Mouse (Mus musculus) adrenal gland, postnatal 0 days (tissue): ENCODE results near the gene Prelp. TPM values are rescaled to one million over a fixed set of nuclear protein-coding genes. Genes with fewer than 3 reads are reported as not detected.

Experiments
- polyA plus RNA-seq: library from polyadenylated mRNA; unstranded; fragments of >200 nt; fragmentation: Nextera tagmentation; extraction: Ambion mirVana; gene quantifications from 2 replicates; pipeline ENCODE4 v1.2.1, GENCODE M21; 2015

The Prelp gene
- polyA plus RNA-seq: 16.4 and 34.8 TPM in 2 replicates

GRCm38 (mm10) chr1:133921304-133921751 is at the start of gene Prelp:
Gene Prelp, minus strand, starts transcription at chr1:133921414.

GRCm38 (mm10) chr1:133907949-133908658 is 13.1 kb downstream of the Prelp start, which contains the start of gene Optc:
Gene Optc, minus strand, starts transcription at chr1:133907999.

Other genes with a start within 250 kb of the Prelp start
- 0.22 TPM in 2 replicates for gene Lax1, start 231.3 kb downstream of the Prelp start, polyA plus RNA-seq
- 6.7 and 7.3 TPM in 2 replicates for gene Atp2b4, start 120.4 kb downstream of the Prelp start, polyA plus RNA-seq
- gene Optc, start 13.4 kb downstream of the Prelp start, polyA plus RNA-seq: 1.6 and 2.3 TPM in 2 replicates
- gene Fmod, start 115.8 kb upstream of the Prelp start, polyA plus RNA-seq: 17.8 and 24.8 TPM in 2 replicates
- gene Btg2, start 157.7 kb upstream of the Prelp start, polyA plus RNA-seq: 19.9 and 20.4 TPM in 2 replicates
- 0.22 and 0.25 TPM in 2 replicates for gene Chit1, start 189.8 kb upstream of the Prelp start, polyA plus RNA-seq